Mouse (Mus musculus) heart, adult 2 months (tissue): ENCODE results near the gene Gmeb1.

Source experiments
- CTCF ChIP-seq: fragments of 200-600 bp; IDR thresholded peaks from 2 replicates; pipeline ENCODE4 v1.8.1; 2022; ENCODE audit warnings: antibody characterized with exemption, mild to moderate bottlenecking, moderate library complexity
- EP300 ChIP-seq: fragments of 200-500 bp; IDR thresholded peaks from 2 replicates; pipeline ENCODE4 v1.6.1; 2011; ENCODE audit warnings: low read depth, low read length, control low read depth; ENCODE audit not compliant: insufficient read depth
- POLR2A ChIP-seq: fragments of 200-500 bp; IDR thresholded peaks from 2 replicates; pipeline ENCODE4 v1.6.1; 2011; ENCODE audit warnings: mild to moderate bottlenecking, low read depth, low read length, control low read depth; ENCODE audit not compliant: insufficient read depth

- TF ChIP-seq CTCF (no peak), POLR2A (no peak), EP300 (no peak)
Measured at GRCm38 (mm10) chr4:132262358-132262616, 885 bp upstream of the Gmeb1 start.
